Mouse (Mus musculus) forebrain, embryonic 16.5 days (tissue): Measurements from ENCODE around the gene Barhl1. TPM values are rescaled to one million over a fixed set of nuclear protein-coding genes. Genes with fewer than 3 reads are reported as not detected.

ENCODE experiments used
- ATAC-seq: fragments of 200-750 bp; cut with Nextera tagmentation; 2 replicates; pipeline ENCODE4 v1.8.0; 2017; ENCODE audit warnings: mild to moderate bottlenecking, moderate library complexity
- H3K27ac ChIP-seq: fragments of 300-500 bp; sonication (generic); 2 replicates; pipeline ENCODE4 v1.5.1; 2014; ENCODE audit warnings: low read length, control low read depth
- H3K27me3 ChIP-seq: fragments of 300-500 bp; sonication (generic); replicated peaks from 2 replicates; pipeline ENCODE4 v1.6.1; 2014; ENCODE audit warnings: low read length; ENCODE audit not compliant: control insufficient read depth, insufficient read depth
- H3K36me3 ChIP-seq: fragments of 300-500 bp; sonication (generic); 2 replicates; pipeline ENCODE4 v1.6.1; 2014; ENCODE audit not compliant: control insufficient read depth, insufficient read depth
- H3K4me1 ChIP-seq: fragments of 300-500 bp; sonication (generic); replicated peaks from 2 replicates; pipeline ENCODE4 v1.6.1; 2014; ENCODE audit warnings: low read length; ENCODE audit not compliant: control insufficient read depth, insufficient read depth
- H3K4me2 ChIP-seq: fragments of 300-500 bp; sonication (generic); 2 replicates; pipeline ENCODE4 v1.6.1; 2014; ENCODE audit warnings: mild to moderate bottlenecking, low read length, control low read depth
- H3K4me3 ChIP-seq: fragments of 300-500 bp; sonication (generic); replicated peaks from 2 replicates; pipeline ENCODE4 v1.5.1; 2014; ENCODE audit warnings: mild to moderate bottlenecking, low read length, control low read depth
- H3K9ac ChIP-seq: fragments of 300-500 bp; sonication (generic); replicated peaks from 2 replicates; pipeline ENCODE4 v1.6.1; 2014; ENCODE audit warnings: low read depth, low read length, control low read depth
- H3K9me3 ChIP-seq: fragments of 300-500 bp; sonication (generic); 2 replicates; pipeline ENCODE4 v1.6.1; 2016; ENCODE audit warnings: low read length; ENCODE audit not compliant: control insufficient read depth
- WGBS: fragments of 180-500 bp; shearing (Covaris S2); extraction: QIAGEN DNeasy Blood & Tissue Kit; methylation state at CpG from one replicate; pipeline ENCODE4 v1.1.7; 2014; 5-methylcytosine and 5-hydroxymethylcytosine counted together
- polyA plus RNA-seq: library from polyadenylated mRNA; unstranded; fragments of >200 nt; fragmentation: Nextera tagmentation; extraction: Ambion mirVana; gene quantifications from 2 replicates; pipeline ENCODE4 v1.2.1, GENCODE M21; 2015

Barhl1 gene
- polyA plus RNA-seq, 1 experiment from 2014 or later, result 0.89 TPM

DNA sequence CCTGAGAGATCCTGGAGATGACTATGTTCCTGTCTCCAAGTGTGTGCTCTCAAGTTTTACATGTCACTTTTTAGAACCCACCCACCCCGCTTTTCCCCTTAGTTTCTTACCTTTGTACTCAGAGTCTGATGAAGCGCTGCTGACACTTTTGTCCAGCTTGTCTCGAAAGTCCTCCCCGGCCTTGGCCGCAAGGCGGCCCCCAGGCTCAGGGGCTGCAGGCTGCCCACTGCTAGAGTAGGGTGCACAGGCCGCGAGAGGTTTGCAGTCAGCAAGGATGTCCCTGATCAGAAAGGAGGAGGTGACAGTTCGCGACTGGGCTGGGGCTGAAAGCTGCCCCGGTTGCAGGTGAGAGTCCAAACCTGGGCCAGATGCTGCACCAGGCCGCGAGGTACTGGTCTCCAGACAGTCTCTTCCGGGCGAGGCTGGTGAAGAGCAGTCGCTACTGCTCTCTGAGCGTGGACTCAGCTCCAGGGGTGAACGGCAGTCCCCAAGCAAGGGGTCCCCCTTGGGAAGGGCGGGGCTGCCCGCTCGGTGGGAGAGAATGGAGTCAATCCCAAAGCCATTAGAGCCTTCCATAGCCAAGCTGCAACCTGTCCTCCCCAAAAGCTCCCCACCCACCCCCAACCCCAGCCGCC, 1.2 kb downstream of the Barhl1 start:
- Histone ChIP-seq H3K4me1 (peaks cover 17% of the 10 kb centered on the region), H3K27ac (no peak overlapping the region), H3K4me2 (no peak overlapping the region), H3K9ac (no peak overlapping the region), H3K27me3 (peaks cover 68% of the 10 kb centered on the region), H3K4me3 (no peak overlapping the region), H3K9me3 (no peaks in the 10 kb centered on the region), H3K36me3 (no peaks in the 10 kb centered on the region)
- WGBS, result 1% methylated on average over 22 of the region's 22 CpGs
- ATAC-seq, result no peak

DNA sequence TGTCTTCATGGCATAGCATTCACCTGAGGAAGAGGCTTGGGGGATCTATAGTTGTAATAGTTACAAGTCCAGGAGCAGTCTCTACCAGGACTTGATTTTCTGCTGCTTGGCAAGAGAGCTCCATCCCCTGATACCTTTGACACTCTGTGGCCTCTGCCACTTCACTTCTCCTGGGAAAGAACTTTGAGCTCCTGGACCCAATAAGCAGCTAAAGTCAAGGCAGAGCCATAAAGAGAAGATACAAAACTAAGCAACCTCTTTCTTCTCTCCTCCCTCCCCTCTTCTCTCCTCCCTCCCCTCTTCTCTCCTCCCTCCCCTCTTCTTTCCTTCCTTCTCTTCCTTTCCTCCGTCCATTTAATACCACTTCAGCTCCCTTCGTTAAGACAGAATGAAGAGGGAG, 2.3 kb downstream of the Barhl1 start:
- H3K27me3 ChIP-seq, result peaks cover 70% of the 10 kb centered on the region
- no peak overlapping the region for H3K4me2 ChIP-seq
- H3K4me1 ChIP-seq, result peaks cover 20% of the 10 kb centered on the region
- H3K27ac ChIP-seq, result no peak overlapping the region
- no peak overlapping the region for H3K4me3 ChIP-seq
- no peak for ATAC-seq
- WGBS, result 0% methylated on average over 2 of the region's 2 CpGs
- no peaks in the 10 kb centered on the region for H3K36me3 ChIP-seq
- H3K9ac ChIP-seq, result no peak overlapping the region
- H3K9me3 ChIP-seq, result no peaks in the 10 kb centered on the region

DNA sequence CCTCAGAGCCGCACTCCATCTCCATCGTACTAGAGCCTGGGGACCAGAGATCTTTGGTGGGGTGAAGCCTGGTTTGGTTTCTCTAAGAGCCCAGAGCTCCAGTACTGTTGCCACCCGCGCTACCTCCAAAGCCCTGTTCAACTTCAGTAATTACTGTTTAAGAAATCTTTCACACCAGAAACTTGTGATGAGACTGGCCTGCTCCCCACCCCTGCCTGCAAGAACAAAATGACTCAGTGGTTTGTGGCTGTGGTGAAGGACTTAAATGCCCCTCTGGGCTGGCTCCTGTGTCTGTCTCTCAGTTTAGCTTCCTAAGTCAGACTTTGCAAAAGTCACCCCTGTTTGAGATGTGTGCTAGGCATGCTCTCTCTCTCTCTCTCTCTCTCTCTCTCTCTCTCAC, 3.5 kb downstream of the Barhl1 start:
- WGBS, result 1% methylated on average over 4 of the region's 4 CpGs
- no peak overlapping the region for H3K27ac ChIP-seq

DNA sequence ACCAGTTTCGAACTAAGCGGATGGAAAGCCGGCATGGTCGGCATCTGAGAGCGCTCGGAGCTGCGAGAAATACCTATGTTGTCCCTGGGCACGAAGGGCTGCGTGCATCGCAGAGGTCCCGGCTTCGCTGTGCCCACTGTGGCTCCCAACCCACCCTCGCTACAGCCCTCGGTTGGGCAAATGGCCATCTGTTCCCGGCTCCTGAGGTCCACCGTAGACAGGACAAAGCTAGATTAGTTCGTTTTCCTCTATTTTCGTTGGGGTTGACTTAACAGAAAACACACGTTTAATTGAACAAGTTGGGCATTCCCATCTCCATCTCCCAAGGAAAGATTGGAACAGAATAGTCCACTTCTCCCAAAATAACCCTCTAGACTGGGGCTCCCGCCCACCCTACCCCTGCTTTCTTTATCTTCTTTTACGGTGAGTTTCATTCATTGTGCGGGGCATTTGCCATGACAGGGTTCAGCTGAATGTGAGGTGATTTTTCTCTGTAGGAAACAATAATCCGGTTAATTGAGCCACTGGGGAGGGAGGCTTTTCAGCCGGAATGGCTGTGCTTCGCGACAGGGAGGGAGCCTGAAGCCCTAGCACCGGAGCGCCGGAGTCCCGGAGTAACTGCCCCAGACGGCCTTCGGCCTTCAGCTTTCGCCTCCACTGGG, 4.3 kb downstream of the Barhl1 start:
- no peak overlapping the region for H3K9ac ChIP-seq
- no peaks in the 10 kb centered on the region for H3K36me3 ChIP-seq
- H3K27ac ChIP-seq, result no peak overlapping the region
- H3K4me1 ChIP-seq, result peaks cover 34% of the 10 kb centered on the region
- H3K4me3 ChIP-seq, result no peak overlapping the region
- H3K9me3 ChIP-seq, result no peaks in the 10 kb centered on the region
- H3K27me3 ChIP-seq, result peaks cover 80% of the 10 kb centered on the region
- whole genome bisulfite sequencing, result under 1% methylated on average over 33 of the region's 33 CpGs
- no peak for ATAC-seq
- H3K4me2 ChIP-seq, result no peak overlapping the region

More for the DNA sequence above, 3.5 kb downstream of the Barhl1 start:
- ATAC-seq, result no peak
- H3K4me2 ChIP-seq, result no peak overlapping the region
- H3K9ac ChIP-seq, result no peak overlapping the region
- no peaks in the 10 kb centered on the region for H3K36me3 ChIP-seq
- no peaks in the 10 kb centered on the region for H3K9me3 ChIP-seq
- H3K4me3 ChIP-seq, result no peak overlapping the region
- H3K4me1 ChIP-seq, result peaks cover 28% of the 10 kb centered on the region
- peaks cover 75% of the 10 kb centered on the region for H3K27me3 ChIP-seq

DNA sequence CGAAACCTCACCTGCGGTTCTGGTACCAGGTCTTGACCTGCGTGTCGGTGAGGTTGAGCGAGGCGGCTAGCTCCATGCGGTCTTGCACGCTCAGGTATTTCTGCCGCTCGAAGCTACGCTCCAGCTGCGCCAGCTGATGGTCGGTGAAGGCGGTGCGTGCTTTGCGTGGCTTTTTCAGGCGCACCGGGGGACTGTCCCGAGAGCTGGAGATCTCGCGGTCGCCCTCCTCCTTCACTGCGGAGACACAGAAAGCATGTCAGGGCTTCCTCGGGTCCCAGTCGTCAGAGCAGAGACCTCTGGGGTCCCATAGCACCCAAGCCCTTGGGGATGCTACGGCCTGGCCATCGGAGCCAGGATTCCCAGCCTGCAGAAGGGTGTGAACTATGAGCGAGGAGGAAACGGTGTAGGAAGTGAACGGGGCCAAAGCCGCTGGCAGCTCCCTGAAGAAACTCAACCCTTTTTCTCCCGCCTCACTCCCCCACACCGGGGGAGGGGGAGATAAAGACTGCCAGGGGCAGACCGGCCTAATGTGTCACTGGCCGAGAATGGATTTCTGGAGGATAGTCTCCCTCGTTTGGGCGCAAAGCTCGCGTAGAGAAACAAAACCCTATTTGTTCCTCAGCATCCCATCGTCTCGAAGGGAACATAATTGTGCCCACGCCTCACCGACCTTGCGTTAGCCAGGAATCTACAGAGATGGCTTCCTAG, 5.0 kb downstream of the Barhl1 start:
- under 1% methylated on average over 44 of the region's 44 CpGs for WGBS
- H3K27ac ChIP-seq, result no peak overlapping the region
- H3K36me3 ChIP-seq, result no peaks in the 10 kb centered on the region
- H3K4me3 ChIP-seq, result no peak overlapping the region
- no peaks in the 10 kb centered on the region for H3K9me3 ChIP-seq
- no peak overlapping the region for H3K9ac ChIP-seq
- H3K4me1 ChIP-seq, result peaks cover 35% of the 10 kb centered on the region
- peaks cover 77% of the 10 kb centered on the region for H3K27me3 ChIP-seq
- H3K4me2 ChIP-seq, result no peak overlapping the region
- no peak for ATAC-seq

GRCm38 (mm10) chr2:28910877-28911276, 5.6 kb downstream of the Barhl1 start:
- H3K4me1 ChIP-seq, result peaks cover 32% of the 10 kb centered on the region
- no peaks in the 10 kb centered on the region for H3K9me3 ChIP-seq
- H3K4me2 ChIP-seq, result no peak overlapping the region
- H3K27me3 ChIP-seq, result peaks cover 76% of the 10 kb centered on the region
- ATAC-seq, result no peak
- H3K4me3 ChIP-seq, result no peak overlapping the region
- no peak overlapping the region for H3K27ac ChIP-seq
- no peaks in the 10 kb centered on the region for H3K36me3 ChIP-seq
- H3K9ac ChIP-seq, result no peak overlapping the region
- 3% methylated on average over 3 of the region's 3 CpGs for WGBS

DNA sequence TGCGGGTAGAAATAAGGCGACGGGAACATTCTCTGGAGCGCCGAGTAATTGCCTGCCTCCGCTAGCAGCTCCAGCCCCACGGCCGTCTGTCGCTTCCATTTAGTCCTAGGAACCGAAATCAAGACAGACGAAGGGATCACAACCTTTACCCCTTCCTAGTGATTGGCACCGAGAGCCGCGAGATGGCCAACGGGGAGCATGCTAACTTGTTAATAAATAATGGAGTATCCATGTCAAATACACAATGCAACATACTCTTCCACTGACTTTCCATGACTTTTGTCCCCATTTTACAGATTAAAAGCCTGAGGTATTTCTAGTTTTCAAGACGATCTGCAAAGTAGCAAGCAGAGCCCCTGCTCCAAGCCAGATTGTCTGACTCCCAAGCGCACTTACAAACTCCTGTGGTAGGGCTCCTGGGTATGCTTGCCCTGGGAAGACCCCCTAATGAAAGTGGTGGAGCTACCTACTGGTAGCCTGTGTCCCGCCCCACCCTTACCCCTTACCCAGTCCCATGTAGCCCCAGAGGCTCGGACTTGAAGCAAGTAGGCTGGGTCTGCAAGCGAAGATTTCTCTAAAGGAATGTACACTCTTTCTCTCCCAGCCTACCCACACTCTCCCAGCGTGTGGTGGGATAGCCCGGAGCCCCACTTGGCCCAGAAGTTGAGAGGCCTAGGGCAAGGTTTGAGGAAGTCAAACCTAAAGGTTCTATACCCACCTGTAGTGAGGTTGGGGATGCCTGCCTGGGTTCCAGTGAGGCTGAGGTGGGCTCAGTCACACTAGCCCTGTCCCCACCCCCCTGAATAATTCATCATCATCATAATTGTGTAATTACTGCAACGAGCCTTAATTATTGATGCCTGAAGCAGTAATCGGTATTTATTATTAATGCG, 6.4 kb downstream of the Barhl1 start:
- Histone ChIP-seq H3K27me3 (peaks cover 75% of the 10 kb centered on the region), H3K36me3 (no peaks in the 10 kb centered on the region), H3K4me1 (peaks cover 28% of the 10 kb centered on the region), H3K9me3 (no peaks in the 10 kb centered on the region), H3K4me2 (no peak overlapping the region), H3K9ac (no peak overlapping the region), H3K4me3 (no peak overlapping the region), H3K27ac (no peak overlapping the region)
- 5% methylated on average over 25 of the region's 25 CpGs for WGBS
- no peak for ATAC-seq

DNA sequence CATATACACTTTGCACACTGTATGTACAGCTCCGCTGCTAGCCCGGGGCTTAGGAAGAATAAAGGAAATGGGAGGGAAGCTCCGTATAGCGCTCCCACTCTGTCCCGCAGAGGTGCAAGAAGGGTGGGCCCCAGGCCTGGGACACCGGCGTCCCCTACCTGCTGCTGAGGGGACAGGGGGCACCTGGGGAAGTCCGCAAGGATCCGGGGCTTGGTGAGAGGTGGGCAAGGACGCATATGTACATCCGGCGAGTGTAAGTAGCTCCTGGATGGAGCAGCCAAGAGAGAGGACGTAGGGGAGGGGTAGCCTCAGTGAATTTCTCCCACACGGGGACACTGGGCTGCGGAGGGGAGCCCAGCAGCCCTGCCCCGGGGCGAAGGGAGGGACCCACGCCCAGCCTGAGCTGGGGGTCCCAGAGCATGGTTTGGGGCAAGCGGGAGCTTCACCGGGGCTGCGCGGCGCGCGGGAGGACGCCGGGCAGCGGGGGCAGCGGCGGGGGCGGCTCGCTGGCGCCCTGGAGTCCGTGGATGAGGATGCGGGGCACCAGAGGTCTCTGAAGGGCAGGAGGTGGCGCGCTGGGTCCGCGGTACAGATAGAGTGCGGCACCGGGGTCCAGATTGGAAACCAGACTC, 7.2 kb downstream of the Barhl1 start:
- Histone ChIP-seq H3K36me3 (no peaks in the 10 kb centered on the region), H3K27me3 (peaks cover 74% of the 10 kb centered on the region), H3K27ac (no peak overlapping the region), H3K4me2 (0 out of 2 replicates have a peak overlapping the region, but pooled peaks have one; percentile 2), H3K9me3 (no peaks in the 10 kb centered on the region), H3K4me1 (peaks cover 28% of the 10 kb centered on the region), H3K9ac (no peak overlapping the region), H3K4me3 (no peak overlapping the region)
- 1% methylated on average over 40 of the region's 41 CpGs for WGBS
- ATAC-seq, result no peak
